Mouse (Mus musculus): Measurements from ENCODE around the gene Vhl. TPM values are rescaled to one million over a fixed set of nuclear protein-coding genes. Genes with fewer than 3 reads are reported as not detected.

Vhl gene
- polyA plus RNA-seq, 1 experiment from 2014 or later: 85.2 TPM

DNA sequence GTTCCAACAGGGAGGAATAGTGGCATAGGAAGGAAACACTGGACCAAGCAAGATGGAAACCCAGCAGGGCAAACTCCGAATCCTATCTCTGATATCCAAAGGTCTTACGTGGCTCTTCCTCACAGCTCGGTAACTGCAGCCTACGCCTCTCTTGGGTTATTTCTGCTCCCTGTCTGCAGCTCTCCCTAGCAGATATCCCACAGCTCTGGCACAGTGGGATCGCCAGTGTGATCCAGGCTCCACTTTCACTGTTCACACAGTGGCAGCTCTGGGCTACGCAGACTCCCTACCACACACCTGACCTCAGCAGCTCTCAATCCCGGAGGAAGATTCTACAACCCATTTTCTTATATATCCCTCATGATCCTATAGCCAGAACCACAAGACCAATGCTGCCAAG, 9.6 kb upstream of the Vhl start:
- 97% methylated on average over 7 of the region's 7 CpGs for WGBS
- Histone ChIP-seq H3K4me1 (ENCODE audit: control insufficient read depth, insufficient read depth, low read length) (no peaks in the 10 kb centered on the region), H3K4me2 (ENCODE audit: low read length) (no peak overlapping the region), H3K9me3 (ENCODE audit: control insufficient read depth, low read length) (no peaks in the 10 kb centered on the region), H3K4me3 (replicated peaks; ENCODE audit: low read depth, low read length) (no peak overlapping the region), H3K27me3 (ENCODE audit: control insufficient read depth, insufficient read depth, low read length) (no peaks in the 10 kb centered on the region), H3K27ac (replicated peaks; ENCODE audit: low read depth, low read length) (no peak overlapping the region), H3K9ac (replicated peaks; ENCODE audit: low read length) (no peak overlapping the region), H3K36me3 (ENCODE audit: control insufficient read depth, insufficient read depth, low read length) (peaks cover 46% of the 10 kb centered on the region)
- DNase-seq (no peak), ATAC-seq (ENCODE audit: low FRiP score, low TSS enrichment) (no peak)

DNA sequence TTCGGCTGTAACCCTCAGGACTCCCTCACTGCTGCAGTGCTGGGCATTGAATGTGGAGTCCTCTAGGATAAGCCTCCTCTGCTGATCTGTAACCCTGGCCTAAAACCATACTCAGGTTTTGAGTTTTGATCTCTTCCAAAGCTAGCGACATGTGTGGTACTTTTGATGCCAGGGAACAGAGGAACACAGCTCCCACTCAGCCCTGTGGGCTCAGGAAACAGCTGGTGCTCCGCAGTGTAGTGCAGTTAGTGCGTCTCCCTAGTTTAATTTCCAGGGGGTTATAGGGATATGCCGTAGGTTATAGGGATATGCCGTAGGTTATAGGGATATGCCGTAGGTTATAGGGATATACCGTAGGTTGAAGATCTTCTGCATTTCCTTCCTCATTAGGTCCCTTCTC, 8.8 kb upstream of the Vhl start:
- Histone ChIP-seq H3K4me2 (ENCODE audit: low read length) (no peak overlapping the region), H3K9me3 (ENCODE audit: control insufficient read depth, low read length) (no peaks in the 10 kb centered on the region), H3K36me3 (ENCODE audit: control insufficient read depth, insufficient read depth, low read length) (peaks cover 43% of the 10 kb centered on the region), H3K9ac (replicated peaks; ENCODE audit: low read length) (no peak overlapping the region), H3K4me3 (replicated peaks; ENCODE audit: low read depth, low read length) (no peak overlapping the region), H3K27ac (replicated peaks; ENCODE audit: low read depth, low read length) (no peak overlapping the region), H3K4me1 (ENCODE audit: control insufficient read depth, insufficient read depth, low read length) (no peaks in the 10 kb centered on the region), H3K27me3 (ENCODE audit: control insufficient read depth, insufficient read depth, low read length) (no peaks in the 10 kb centered on the region)
- WGBS: 97% methylated on average over 8 of the region's 8 CpGs
- DNase-seq: no peak
- no peak for ATAC-seq (ENCODE audit: low FRiP score, low TSS enrichment)

DNA sequence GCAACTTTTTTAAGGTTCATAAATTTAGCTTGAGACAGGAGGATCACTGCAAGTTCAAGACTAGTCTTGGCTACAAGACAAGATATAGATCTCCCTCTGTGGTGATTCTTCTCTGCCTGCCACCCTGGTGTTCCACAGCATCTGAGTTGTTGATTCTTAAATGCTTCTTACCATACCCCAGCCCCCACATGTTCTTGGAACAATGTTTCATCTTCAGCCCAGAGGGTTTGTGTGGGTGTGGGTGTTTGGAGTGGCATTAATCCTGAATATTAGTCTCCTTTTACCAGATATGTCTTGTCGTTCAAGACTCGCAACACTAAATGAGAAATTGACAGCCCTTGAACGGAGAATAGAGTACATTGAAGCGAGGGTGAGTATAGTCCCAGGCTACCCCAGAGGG, 8.3 kb upstream of the Vhl start:
- ATAC-seq (ENCODE audit: low FRiP score, low TSS enrichment): no peak
- Histone ChIP-seq H3K4me2 (ENCODE audit: low read length) (no peak overlapping the region), H3K4me1 (ENCODE audit: control insufficient read depth, insufficient read depth, low read length) (no peaks in the 10 kb centered on the region), H3K36me3 (ENCODE audit: control insufficient read depth, insufficient read depth, low read length) (peaks cover 40% of the 10 kb centered on the region), H3K27me3 (ENCODE audit: control insufficient read depth, insufficient read depth, low read length) (no peaks in the 10 kb centered on the region), H3K4me3 (replicated peaks; ENCODE audit: low read depth, low read length) (no peak overlapping the region), H3K9me3 (ENCODE audit: control insufficient read depth, low read length) (no peaks in the 10 kb centered on the region), H3K9ac (replicated peaks; ENCODE audit: low read length) (no peak overlapping the region), H3K27ac (replicated peaks; ENCODE audit: low read depth, low read length) (no peak overlapping the region)
- no peak for DNase-seq
- WGBS: 98% methylated on average over 4 of the region's 4 CpGs

DNA sequence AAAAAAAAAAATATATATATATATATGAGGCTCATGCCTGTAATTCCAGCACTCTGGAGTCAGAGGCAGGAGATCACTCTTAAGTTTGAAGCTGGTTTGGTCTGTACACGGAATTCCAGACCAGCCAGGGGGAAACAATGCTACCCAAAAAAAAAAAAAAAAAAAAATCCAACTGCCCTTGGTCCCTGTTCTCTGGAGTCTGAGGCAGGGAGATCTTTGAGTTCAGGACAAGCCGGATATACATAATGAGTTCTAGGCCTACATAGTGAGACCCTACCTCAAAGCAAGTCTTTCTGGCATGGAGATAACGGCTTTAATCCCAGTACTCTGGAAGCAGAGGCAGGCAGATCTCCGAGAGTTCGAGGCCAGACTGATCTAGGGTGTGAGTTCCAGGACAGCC, 373 bp upstream of the Vhl start:
- 0 out of 2 replicates have a peak overlapping the region, but pooled peaks have one; percentile 20 for H3K27ac ChIP-seq (replicated peaks; ENCODE audit: low read depth, low read length)

DNA sequence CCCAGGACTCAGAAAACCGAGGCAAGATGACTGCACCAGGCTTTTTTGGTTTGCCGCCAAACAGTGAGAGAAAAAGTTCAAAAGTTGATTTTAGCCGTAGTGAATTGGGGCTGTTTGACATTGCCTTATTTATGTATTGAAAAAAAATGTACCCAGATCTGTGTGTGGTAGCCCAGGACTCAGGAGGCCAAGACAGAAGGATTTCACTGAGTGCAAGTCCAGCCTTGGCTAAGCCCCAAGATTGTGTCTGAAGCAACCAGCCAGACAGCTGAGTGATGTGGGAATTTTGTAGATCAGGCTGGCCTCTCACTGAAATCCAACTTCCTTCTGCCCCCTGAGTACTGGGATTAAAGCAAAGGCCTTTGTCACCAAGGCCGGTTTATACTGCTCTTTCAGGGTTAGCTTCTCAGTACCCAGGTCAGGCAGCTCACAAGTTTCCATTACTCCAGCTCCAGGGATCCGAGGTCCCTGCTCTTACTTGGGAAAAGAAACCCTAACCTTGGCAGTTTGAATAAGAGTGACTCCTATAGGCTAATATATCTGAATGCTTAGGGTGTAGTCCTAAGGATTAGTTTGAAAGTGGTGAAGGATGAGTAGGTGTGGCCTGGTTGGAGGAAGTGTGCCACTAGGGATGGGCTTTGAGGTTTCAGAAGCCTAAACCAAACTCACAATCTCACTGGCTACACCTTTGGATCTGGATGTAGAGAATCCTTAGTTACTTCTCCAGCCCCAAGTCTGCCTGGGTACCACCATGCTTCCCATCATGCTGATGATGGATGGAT, 1.4 kb downstream of the Vhl start:
- Histone ChIP-seq H3K4me3 (replicated peaks; ENCODE audit: low read depth, low read length) (peak overlapping the region; percentile 55), H3K27ac (replicated peaks; ENCODE audit: low read depth, low read length) (no peak overlapping the region), H3K9ac (replicated peaks; ENCODE audit: low read length) (peak overlapping the region; percentile 79), H3K4me1 (ENCODE audit: control insufficient read depth, insufficient read depth, low read length) (peaks cover 11% of the 10 kb centered on the region), H3K4me2 (ENCODE audit: low read length) (peak overlapping the region; percentile 78), H3K9me3 (ENCODE audit: control insufficient read depth, low read length) (no peaks in the 10 kb centered on the region), H3K27me3 (ENCODE audit: control insufficient read depth, insufficient read depth, low read length) (no peaks in the 10 kb centered on the region), H3K36me3 (ENCODE audit: control insufficient read depth, insufficient read depth, low read length) (peaks cover 25% of the 10 kb centered on the region)
- WGBS: 41% methylated on average over 5 of the region's 5 CpGs
- no peak for ATAC-seq (ENCODE audit: low FRiP score, low TSS enrichment)
- DNase-seq: peak; percentile 27

More for the DNA sequence above, 373 bp upstream of the Vhl start:
- Histone ChIP-seq H3K27me3 (ENCODE audit: control insufficient read depth, insufficient read depth, low read length) (no peaks in the 10 kb centered on the region), H3K4me1 (ENCODE audit: control insufficient read depth, insufficient read depth, low read length) (peaks cover 11% of the 10 kb centered on the region), H3K9ac (replicated peaks; ENCODE audit: low read length) (0 out of 2 replicates have a peak overlapping the region, but pooled peaks have one; percentile 79), H3K4me3 (replicated peaks; ENCODE audit: low read depth, low read length) (peak overlapping the region; percentile 55), H3K4me2 (ENCODE audit: low read length) (peak overlapping the region; percentile 78), H3K9me3 (ENCODE audit: control insufficient read depth, low read length) (no peaks in the 10 kb centered on the region), H3K36me3 (ENCODE audit: control insufficient read depth, insufficient read depth, low read length) (0 out of 2 replicates have a peak, but pooled peaks cover 9% of the 10 kb centered on the region)
- 70% methylated on average over 5 of the region's 5 CpGs for WGBS
- ATAC-seq (ENCODE audit: low FRiP score, low TSS enrichment) (no peak), DNase-seq (no peak)

DNA sequence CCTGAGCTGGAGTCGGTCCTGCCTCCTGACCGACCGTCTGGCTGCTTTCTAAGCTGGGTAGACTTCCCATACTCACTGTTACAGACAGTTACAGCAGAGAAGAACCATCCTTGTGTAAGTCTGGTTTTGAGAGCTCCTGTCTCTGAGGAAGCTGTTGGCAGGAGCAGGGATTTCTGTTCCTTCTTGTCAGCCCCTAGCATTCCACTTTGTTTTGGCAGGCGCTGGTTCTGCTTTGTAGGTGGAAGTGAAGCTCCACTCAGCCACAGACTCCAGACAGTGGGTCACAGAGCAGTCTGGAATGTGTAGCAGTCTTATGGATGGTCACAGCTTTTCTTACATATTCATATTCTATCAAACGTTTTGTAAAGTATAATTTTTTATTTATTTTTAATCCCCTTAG, 6.6 kb downstream of the Vhl start:
- DNase-seq: no peak
- no peak overlapping the region for H3K4me2 ChIP-seq (ENCODE audit: low read length)
- WGBS: 87% methylated on average over 5 of the region's 5 CpGs
- no peaks in the 10 kb centered on the region for H3K27me3 ChIP-seq (ENCODE audit: control insufficient read depth, insufficient read depth, low read length)
- H3K9ac ChIP-seq (replicated peaks; ENCODE audit: low read length): no peak overlapping the region
- no peak for ATAC-seq (ENCODE audit: low FRiP score, low TSS enrichment)
- peaks cover 4% of the 10 kb centered on the region for H3K4me1 ChIP-seq (ENCODE audit: control insufficient read depth, insufficient read depth, low read length)
- H3K27ac ChIP-seq (replicated peaks; ENCODE audit: low read depth, low read length): no peak overlapping the region
- no peaks in the 10 kb centered on the region for H3K9me3 ChIP-seq (ENCODE audit: control insufficient read depth, low read length)
- peaks cover 57% of the 10 kb centered on the region for H3K36me3 ChIP-seq (ENCODE audit: control insufficient read depth, insufficient read depth, low read length)
- H3K4me3 ChIP-seq (replicated peaks; ENCODE audit: low read depth, low read length): no peak overlapping the region

DNA sequence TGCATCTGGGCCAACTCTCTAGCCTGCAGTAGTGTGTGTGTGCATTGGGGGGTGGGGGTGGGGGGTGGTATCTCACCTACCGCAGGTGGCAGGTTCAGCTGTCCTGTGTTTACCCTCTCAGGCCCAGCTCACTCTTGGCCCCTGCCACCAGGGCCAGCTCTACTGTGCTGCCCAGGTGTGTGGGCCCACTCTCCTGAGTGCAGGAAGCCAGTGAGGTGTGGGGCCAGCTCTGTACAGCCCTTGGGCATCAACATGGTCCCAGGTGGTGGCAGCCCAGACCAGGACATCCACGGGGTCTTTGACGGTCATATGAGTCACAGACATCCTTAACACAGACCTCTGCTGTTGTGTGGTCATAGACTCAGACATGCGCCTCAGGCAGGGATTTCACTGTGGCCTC, 9.1 kb downstream of the Vhl start:
- H3K4me1 ChIP-seq (ENCODE audit: control insufficient read depth, insufficient read depth, low read length): no peaks in the 10 kb centered on the region
- no peak overlapping the region for H3K9ac ChIP-seq (replicated peaks; ENCODE audit: low read length)
- no peak overlapping the region for H3K27ac ChIP-seq (replicated peaks; ENCODE audit: low read depth, low read length)
- no peaks in the 10 kb centered on the region for H3K27me3 ChIP-seq (ENCODE audit: control insufficient read depth, insufficient read depth, low read length)
- no peak overlapping the region for H3K4me2 ChIP-seq (ENCODE audit: low read length)
- H3K36me3 ChIP-seq (ENCODE audit: control insufficient read depth, insufficient read depth, low read length): peaks cover 54% of the 10 kb centered on the region
- DNase-seq (no peak), ATAC-seq (ENCODE audit: low FRiP score, low TSS enrichment) (no peak)
- H3K4me3 ChIP-seq (replicated peaks; ENCODE audit: low read depth, low read length): no peak overlapping the region
- WGBS: 96% methylated on average over 4 of the region's 4 CpGs
- H3K9me3 ChIP-seq (ENCODE audit: control insufficient read depth, low read length): no peaks in the 10 kb centered on the region

DNA sequence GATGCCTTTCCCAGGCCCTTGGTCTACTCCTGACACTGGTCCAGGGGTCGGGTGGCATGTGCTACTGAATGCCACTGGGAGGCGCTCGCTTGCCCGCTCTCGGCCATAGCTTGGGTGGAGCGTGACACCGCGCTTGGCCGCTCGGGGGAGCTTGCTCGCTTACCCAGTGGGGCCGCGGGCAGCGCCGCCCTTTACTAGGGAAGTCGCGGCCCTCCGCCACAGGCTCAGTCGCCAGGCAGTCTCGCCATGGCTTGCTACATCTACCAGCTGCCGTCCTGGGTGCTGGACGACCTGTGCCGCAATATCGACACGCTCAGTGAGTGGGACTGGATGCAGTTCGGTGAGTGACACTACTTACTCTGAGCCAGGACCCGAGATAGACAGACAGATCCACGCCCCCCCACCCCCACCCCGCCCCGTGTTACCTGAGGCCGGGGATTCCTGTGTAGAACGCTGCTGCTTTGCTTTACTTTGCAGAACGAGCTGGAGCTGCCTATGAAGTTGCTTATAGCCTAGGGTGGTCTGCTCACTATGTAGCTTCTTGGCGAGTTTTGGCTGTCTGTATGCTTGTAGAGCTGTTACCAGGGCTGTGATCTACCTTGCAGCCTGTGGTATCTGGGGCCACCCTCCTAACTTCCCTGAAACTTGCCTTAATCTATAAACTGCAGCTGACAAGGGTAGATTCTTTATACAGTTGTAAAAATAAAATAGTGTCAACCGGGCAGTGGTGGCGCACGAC, 14.7 kb downstream of the Vhl start, which contains the start of gene Irak2:
Gene Irak2 (plus strand): TSS at position 166 of the 739 bp plus-strand sequence.
- ATAC-seq (ENCODE audit: low FRiP score, low TSS enrichment): peak; percentile 85
- H3K27ac ChIP-seq (replicated peaks; ENCODE audit: low read depth, low read length): no peak within 1 kb of the TSS
- peak within 1 kb of the TSS; percentile 40 for H3K4me3 ChIP-seq (replicated peaks; ENCODE audit: low read depth, low read length)
- no peaks in the 10 kb centered on the region for H3K27me3 ChIP-seq (ENCODE audit: control insufficient read depth, insufficient read depth, low read length)
- peak within 1 kb of the TSS; percentile 68 for H3K4me2 ChIP-seq (ENCODE audit: low read length)
- H3K4me1 ChIP-seq (ENCODE audit: control insufficient read depth, insufficient read depth, low read length): no peaks in the 10 kb centered on the region
- H3K36me3 ChIP-seq (ENCODE audit: control insufficient read depth, insufficient read depth, low read length): peaks cover 2% of the 10 kb centered on the region
- DNase-seq: peak; percentile 92
- peak within 1 kb of the TSS; percentile 35; the same call in 1 of the 2 replicates for H3K9ac ChIP-seq (replicated peaks; ENCODE audit: low read length)
- H3K9me3 ChIP-seq (ENCODE audit: control insufficient read depth, low read length): no peaks in the 10 kb centered on the region
- WGBS: 8% methylated on average over 37 of the region's 37 CpGs
